19 mouse cellular contexts compared by ENCODE assay signal in the genomic region with DNA sequence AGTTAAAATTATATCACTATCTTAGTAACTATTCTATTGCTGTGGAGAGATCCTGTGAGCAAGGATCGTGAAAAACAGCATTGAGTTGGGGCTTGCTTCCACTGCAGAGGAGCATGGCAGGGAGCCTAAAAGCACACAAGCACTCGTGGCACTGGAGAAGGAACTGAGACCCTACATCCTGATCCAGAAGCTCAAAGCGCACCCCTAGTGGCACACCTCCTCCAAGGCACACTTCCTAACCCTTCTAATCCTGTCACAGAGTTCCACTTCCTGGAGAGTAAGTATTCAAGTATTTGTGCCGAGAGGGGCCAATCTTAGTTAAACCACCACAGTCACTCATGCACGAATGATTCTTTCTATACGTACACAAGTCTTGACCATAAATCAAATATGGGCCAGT. TPM values are rescaled to one million over a fixed set of nuclear protein-coding genes. Genes with fewer than 3 reads are reported as not detected.
A peak's percentile ranks its signal among the peaks of the same experiment; 100 is the strongest.
DNase-seq lines count a peak whose midpoint lies in the region; ATAC-seq and TF ChIP-seq lines count a peak whose summit lies in the region.
"Had no signal": no experiment of that assay in that cellular context is flagged by ENCODE, and none has a peak within 500 bp of the region (broad histone marks: within the 10 kb centered on the region; RNA-seq: fewer than 3 reads in every experiment).

No protein-coding gene starts in this region.

- H3K27me3 ChIP-seq in kidney, postnatal 0 days (ENCODE audit: insufficient read depth, low read length) = no peaks in the 10 kb centered on the region
- H3K27me3 ChIP-seq in neural tube, embryonic 11.5 days (ENCODE audit: control insufficient read depth, insufficient read depth, low read length) = no peaks in the 10 kb centered on the region
- H3K27me3 ChIP-seq: stomach, embryonic 15.5 days had no signal

- TF ChIP-seq CTCF in kidney, postnatal 0 days (IDR thresholded peaks at IDR 0.05; ENCODE audit: low read depth) = peak; percentile 10; the same call in 1 of the 2 replicates

- no peak overlapping the region for H3K4me2 ChIP-seq in kidney, postnatal 0 days (ENCODE audit: low read length)
- no peak overlapping the region for H3K4me2 ChIP-seq in neural tube, embryonic 11.5 days (ENCODE audit: low read depth)
- H3K4me2 ChIP-seq: stomach, embryonic 15.5 days had no signal

- WGBS in kidney, postnatal 0 days = 64% methylated on average over 6 of the region's 6 CpGs
- WGBS in neural tube, embryonic 11.5 days = 74% methylated on average over 6 of the region's 6 CpGs

- no peaks in the 10 kb centered on the region for H3K4me1 ChIP-seq in kidney, postnatal 0 days (replicated peaks; ENCODE audit: insufficient read depth, low read length)
- no peaks in the 10 kb centered on the region for H3K4me1 ChIP-seq in neural tube, embryonic 11.5 days (ENCODE audit: control insufficient read depth, insufficient read depth, low read length)
- H3K4me1 ChIP-seq: forebrain, embryonic 10.5 days; limb, embryonic 10.5 days; stomach, embryonic 15.5 days had no signal

- no peaks in the 10 kb centered on the region for H3K36me3 ChIP-seq in kidney, postnatal 0 days (ENCODE audit: insufficient read depth, low read length)
- no peaks in the 10 kb centered on the region for H3K36me3 ChIP-seq in neural tube, embryonic 11.5 days (ENCODE audit: control insufficient read depth, insufficient read depth, low read length)

- H3K9ac ChIP-seq in kidney, postnatal 0 days (ENCODE audit: low read depth, low read length) = no peak overlapping the region
- H3K9ac ChIP-seq in neural tube, embryonic 11.5 days (ENCODE audit: low read length) = no peak overlapping the region
- H3K9ac ChIP-seq: stomach, embryonic 15.5 days had no signal

- ATAC-seq in kidney, postnatal 0 days (replicated peaks; ENCODE audit: low FRiP score, low read depth) = no peak
- ATAC-seq in neural tube, embryonic 11.5 days (ENCODE audit: insufficient read depth, low FRiP score, low TSS enrichment) = no peak
- peak; percentile 50; the same call in 1 of the 2 replicates for ATAC-seq in granulocyte monocyte progenitor cell, adult 5-6 weeks (replicated peaks; ENCODE audit: poor library complexity, severe bottlenecking)

- H3K9me3 ChIP-seq in kidney, postnatal 0 days (replicated peaks; ENCODE audit: low read length) = no peaks in the 10 kb centered on the region
- H3K9me3 ChIP-seq in neural tube, embryonic 11.5 days (ENCODE audit: control insufficient read depth, low read length) = no peaks in the 10 kb centered on the region
- H3K9me3 ChIP-seq: forebrain, embryonic 10.5 days; G1E; limb, embryonic 10.5 days; stomach, embryonic 15.5 days had no signal

- DNase-seq in kidney, postnatal 0 days (ENCODE audit: low spot score) = no peak
- DNase-seq in kidney, adult 9 months = no peak
- peak; percentile 14 for DNase-seq in neural tube, embryonic 11.5 days (ENCODE audit: low spot score)
- no peak for DNase-seq in neural tube, embryonic 10.5 days (ENCODE audit: extremely low spot score, low spot score)
- peak; percentile 7 for DNase-seq in WW6 (ENCODE audit: low read depth, low spot score)
- DNase-seq in layer of hippocampus, postnatal 10 days (ENCODE audit: low spot score in 2 of 2) = no peak
- DNase-seq in adrenal gland, adult 2 months = no peak
- DNase-seq: cerebellum, adult 9-10 months; gastrocnemius, postnatal 14 days; kidney, adult 2 months; kidney, postnatal 25 days; lung, postnatal 36 days; right cerebral cortex, postnatal 25 days; thymus, adult 18-20 months had no signal

- no peak overlapping the region for H3K4me3 ChIP-seq in kidney, postnatal 0 days (replicated peaks; ENCODE audit: low read depth, low read length)
- no peak overlapping the region for H3K4me3 ChIP-seq in neural tube, embryonic 11.5 days (ENCODE audit: low read depth, low read length)
- H3K4me3 ChIP-seq: forebrain, embryonic 10.5 days; limb, embryonic 10.5 days; stomach, embryonic 15.5 days had no signal

- H3K27ac ChIP-seq in kidney, postnatal 0 days = no peak overlapping the region
- H3K27ac ChIP-seq in neural tube, embryonic 11.5 days (ENCODE audit: low read depth, low read length) = no peak overlapping the region
- H3K27ac ChIP-seq: forebrain, embryonic 10.5 days; limb, embryonic 10.5 days; stomach, embryonic 15.5 days had no signal

RNA-seq across cellular contexts. Expression of a gene that starts 46.4 kb away (rescaled TPM):
- 8.5 and 9.9 TPM in 2 replicates for polyA plus RNA-seq in kidney, postnatal 0 days (2015; fragmentation: Nextera tagmentation; extraction: Ambion mirVana)
- 12.4 and 14.1 TPM in 2 replicates for polyA plus RNA-seq in neural tube, embryonic 11.5 days (2014; fragmentation: Nextera tagmentation; extraction: Ambion mirVana)
- total RNA-seq in granulocyte monocyte progenitor cell, adult 5-6 weeks (2014; fragmentation: Nextera tagmentation) = 28.0 and 37.5 TPM in 2 replicates
- 19.8 and 24.5 TPM in 2 replicates for total RNA-seq in granulocyte monocyte progenitor cell, adult 5-6 weeks (2017)
- 10 to 100 TPM; 43.7 to 49.6 TPM for total RNA-seq in layer of hippocampus, postnatal 10 days (2021)
- 10 to 100 TPM; 11.4 to 17.9 TPM for total RNA-seq in adrenal gland, adult 2 months (2021)
- 0.96 and 1.2 TPM in 2 replicates for polyA plus RNA-seq in adrenal gland, adult 2 months (2012; rRNA removed)

Comparison
In these comparisons a context has a peak if more than half of its experiments do, and no peak if none do; other contexts are left out.
1. DNase-seq: peak in neural tube, embryonic 11.5 days (single experiment) and WW6 (single experiment); none in kidney, postnatal 0 days (single experiment), kidney, adult 9 months (single experiment), neural tube, embryonic 10.5 days (single experiment), layer of hippocampus, postnatal 10 days (0 of 2) and adrenal gland, adult 2 months (single experiment).